Mouse (Mus musculus): ENCODE data around the gene Defb19. TPM values are rescaled to one million over a fixed set of nuclear protein-coding genes. Genes with fewer than 3 reads are reported as not detected.

Gene Defb19
- total RNA-seq, 1 experiment: not detected

DNA sequence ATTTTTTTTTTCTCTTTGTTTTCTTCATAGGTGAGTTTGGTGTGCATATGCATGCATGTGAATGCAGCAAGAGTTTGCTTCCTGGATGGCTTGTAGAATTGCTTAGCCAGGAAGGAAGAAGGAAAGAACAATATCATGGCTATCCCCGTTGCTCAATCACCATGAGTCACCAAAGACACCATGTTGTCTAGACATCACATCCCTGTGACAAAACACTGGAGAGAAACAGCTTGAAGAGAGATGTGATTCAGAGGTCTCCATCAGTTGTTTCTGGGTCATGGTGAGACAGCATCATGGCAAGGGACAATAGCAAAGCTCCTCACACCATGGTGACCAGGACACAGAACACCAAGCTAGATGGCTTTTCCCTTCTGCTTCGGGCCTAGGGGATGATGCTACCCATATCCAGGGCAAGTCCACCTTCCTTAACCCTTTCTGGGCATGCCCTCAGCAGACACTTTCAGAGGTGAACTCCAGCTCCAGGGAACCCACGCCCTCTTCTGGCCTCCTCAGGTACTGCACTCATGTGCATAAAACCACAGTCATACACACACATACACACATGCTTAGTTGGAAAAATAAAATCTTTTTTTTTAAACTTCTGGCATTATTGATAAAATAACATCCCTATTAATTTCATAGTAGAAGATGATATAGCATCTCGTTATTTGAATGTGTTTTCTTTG is 21.3 kb upstream of the Defb19 start:
- Histone ChIP-seq H3K4me1 (ENCODE audit: control insufficient read depth in 2 of 2, insufficient read depth in 2 of 2, low read length in 2 of 2, poor library complexity in 1 of 2) (peaks cover 0 to 2% of the 10 kb centered on the region in 2 experiments; a peak in 1 of 4 replicates), H3K9me3 (ENCODE audit: control insufficient read depth, insufficient read depth, low read depth, low read length) (no peaks in the 10 kb centered on the region), H3K36me3 (ENCODE audit: control insufficient read depth, insufficient read depth, low read length, poor library complexity, severe bottlenecking) (no peaks in the 10 kb centered on the region), H3K4me3 (ENCODE audit: insufficient read depth in 1 of 2, low read depth in 1 of 2, low read length in 2 of 2, poor library complexity in 1 of 2, severe bottlenecking in 1 of 2) (no peak overlapping the region), H3K9ac (ENCODE audit: insufficient read depth, low read depth, low read length, poor library complexity, severe bottlenecking) (no peak overlapping the region), H3K27ac (ENCODE audit: insufficient read depth, low read depth, low read length, poor library complexity, severe bottlenecking) (no peak overlapping the region)
- TF ChIP-seq ZNF384 (IDR thresholded peaks at IDR 0.05; ENCODE audit: low read depth, low read length): no peak
- no peak for TF ChIP-seq MAFK (IDR thresholded peaks at IDR 0.05; ENCODE audit: insufficient read depth, low read depth, low read length)
- no peak for TF ChIP-seq ZC3H11A (IDR thresholded peaks at IDR 0.05; ENCODE audit: borderline replicate concordance, low read depth, low read length)
- TF ChIP-seq CHD2 (IDR thresholded peaks at IDR 0.05; ENCODE audit: low read depth, low read length): no peak
- no peak for TF ChIP-seq HCFC1 (IDR thresholded peaks at IDR 0.05; ENCODE audit: borderline replicate concordance, insufficient read depth, low read length)
- DNase-seq (ENCODE audit: low read depth, low spot score): no peak
- in situ Hi-C loops (cut with MboI; ENCODE audit: low sequenced_read_pairs in 2 of 2, unreplicated experiment in 2 of 2): no loop called here

DNA sequence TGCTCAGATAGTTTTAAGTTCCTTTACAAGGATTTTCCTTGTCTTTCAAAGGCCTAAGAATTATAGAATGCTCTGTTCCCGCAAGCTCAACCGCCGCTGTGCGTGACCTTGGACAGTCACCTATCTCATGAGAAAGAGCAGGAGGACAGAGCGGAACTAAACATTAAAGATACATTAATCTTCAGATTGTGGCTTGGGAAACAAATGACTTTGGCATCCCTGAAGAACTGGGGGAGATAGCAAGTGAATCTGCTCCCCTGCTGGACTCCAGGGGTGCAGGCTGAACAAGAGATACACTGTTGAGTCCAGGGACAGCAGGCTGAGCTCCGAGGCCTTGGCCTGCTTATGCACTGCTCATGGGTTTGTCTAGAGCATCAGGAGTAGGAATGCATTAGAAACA is 20.0 kb upstream of the Defb19 start:
- H3K9ac ChIP-seq (ENCODE audit: insufficient read depth, low read depth, low read length, poor library complexity, severe bottlenecking): no peak overlapping the region
- no peak overlapping the region for H3K27ac ChIP-seq (ENCODE audit: insufficient read depth, low read depth, low read length, poor library complexity, severe bottlenecking)
- H3K9me3 ChIP-seq (ENCODE audit: control insufficient read depth, insufficient read depth, low read depth, low read length): no peaks in the 10 kb centered on the region
- DNase-seq (ENCODE audit: low read depth, low spot score): no peak
- no peak overlapping the region for H3K4me3 ChIP-seq (ENCODE audit: insufficient read depth in 1 of 2, low read depth in 1 of 2, low read length in 2 of 2, poor library complexity in 1 of 2, severe bottlenecking in 1 of 2)
- in situ Hi-C loops (cut with MboI; ENCODE audit: low sequenced_read_pairs in 2 of 2, unreplicated experiment in 2 of 2): no loop called here
- H3K36me3 ChIP-seq (ENCODE audit: control insufficient read depth, insufficient read depth, low read length, poor library complexity, severe bottlenecking): no peaks in the 10 kb centered on the region
- TF ChIP-seq ZNF384 (IDR thresholded peaks at IDR 0.05; ENCODE audit: low read depth, low read length) (no peak), MAFK (IDR thresholded peaks at IDR 0.05; ENCODE audit: insufficient read depth, low read depth, low read length) (no peak), HCFC1 (IDR thresholded peaks at IDR 0.05; ENCODE audit: borderline replicate concordance, insufficient read depth, low read length) (no peak), ZC3H11A (IDR thresholded peaks at IDR 0.05; ENCODE audit: borderline replicate concordance, low read depth, low read length) (no peak), CHD2 (IDR thresholded peaks at IDR 0.05; ENCODE audit: low read depth, low read length) (no peak)
- H3K4me1 ChIP-seq (ENCODE audit: control insufficient read depth in 2 of 2, insufficient read depth in 2 of 2, low read length in 2 of 2, poor library complexity in 1 of 2): peaks cover 0 to 2% of the 10 kb centered on the region in 2 experiments; a peak in 1 of 4 replicates

DNA sequence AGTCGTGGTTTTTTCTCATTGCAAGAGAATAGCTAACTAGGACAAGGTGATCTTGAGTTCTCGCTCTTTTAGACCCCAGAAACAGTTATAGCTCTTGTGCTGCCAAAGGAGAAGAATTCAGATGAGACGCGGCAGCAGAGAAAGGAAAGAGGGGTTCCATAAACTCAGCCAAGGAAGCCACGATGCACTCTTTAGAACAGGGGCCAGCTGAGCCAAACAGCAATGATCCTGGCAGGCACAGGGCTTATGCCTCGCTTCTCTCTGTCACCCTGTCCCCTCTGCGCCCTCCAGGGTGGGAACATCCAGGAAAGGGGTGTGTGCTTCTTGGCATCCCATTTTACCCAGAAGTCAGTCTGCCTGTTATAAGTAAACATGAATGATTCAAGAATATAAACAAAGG is 19.2 kb upstream of the Defb19 start, which contains the start of gene Defb45:
TSS of gene Defb45 (minus strand) at position 101 of the 400 bp plus-strand sequence.
- no peaks in the 10 kb centered on the region for H3K36me3 ChIP-seq (ENCODE audit: control insufficient read depth, insufficient read depth, low read length, poor library complexity, severe bottlenecking)
- in situ Hi-C loops (cut with MboI; ENCODE audit: low sequenced_read_pairs in 2 of 2, unreplicated experiment in 2 of 2): no loop called here
- H3K9me3 ChIP-seq (ENCODE audit: control insufficient read depth, insufficient read depth, low read depth, low read length): no peaks in the 10 kb centered on the region
- no peak within 1 kb of the TSS for H3K9ac ChIP-seq (ENCODE audit: insufficient read depth, low read depth, low read length, poor library complexity, severe bottlenecking)
- H3K4me1 ChIP-seq (ENCODE audit: control insufficient read depth in 2 of 2, insufficient read depth in 2 of 2, low read length in 2 of 2, poor library complexity in 1 of 2): peaks cover 0 to 2% of the 10 kb centered on the region in 2 experiments; a peak in 1 of 4 replicates
- H3K27ac ChIP-seq (ENCODE audit: insufficient read depth, low read depth, low read length, poor library complexity, severe bottlenecking): no peak within 1 kb of the TSS
- TF ChIP-seq ZC3H11A (IDR thresholded peaks at IDR 0.05; ENCODE audit: borderline replicate concordance, low read depth, low read length) (no peak), MAFK (IDR thresholded peaks at IDR 0.05; ENCODE audit: insufficient read depth, low read depth, low read length) (no peak), CHD2 (IDR thresholded peaks at IDR 0.05; ENCODE audit: low read depth, low read length) (no peak), ZNF384 (IDR thresholded peaks at IDR 0.05; ENCODE audit: low read depth, low read length) (no peak), HCFC1 (IDR thresholded peaks at IDR 0.05; ENCODE audit: borderline replicate concordance, insufficient read depth, low read length) (no peak)
- DNase-seq (ENCODE audit: low read depth, low spot score): no peak
- no peak within 1 kb of the TSS for H3K4me3 ChIP-seq (ENCODE audit: insufficient read depth in 1 of 2, low read depth in 1 of 2, low read length in 2 of 2, poor library complexity in 1 of 2, severe bottlenecking in 1 of 2)

DNA sequence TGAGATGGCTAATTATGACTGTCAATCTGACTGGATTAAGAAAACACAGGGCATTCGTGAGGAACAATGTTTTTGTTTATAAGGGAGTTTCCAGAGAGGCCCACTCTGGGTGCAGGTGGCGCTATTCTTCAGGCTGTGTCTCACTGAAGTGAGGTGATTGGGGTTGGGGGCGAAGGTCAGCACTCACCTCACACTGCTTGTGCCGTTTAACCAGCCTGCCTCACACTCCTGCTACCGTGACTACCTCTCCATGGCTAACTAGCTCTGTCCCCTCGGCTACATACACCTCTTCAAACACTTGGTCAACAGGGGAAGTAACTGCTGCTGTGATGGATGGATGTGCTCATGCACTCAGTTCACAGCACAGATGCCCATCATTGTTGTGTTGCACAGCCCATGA is 8.9 kb upstream of the Defb19 start:
- H3K4me1 ChIP-seq (ENCODE audit: control insufficient read depth in 2 of 2, insufficient read depth in 2 of 2, low read length in 2 of 2, poor library complexity in 1 of 2): no peaks in the 10 kb centered on the region
- no peak overlapping the region for H3K27ac ChIP-seq (ENCODE audit: insufficient read depth, low read depth, low read length, poor library complexity, severe bottlenecking)
- H3K36me3 ChIP-seq (ENCODE audit: control insufficient read depth, insufficient read depth, low read length, poor library complexity, severe bottlenecking): no peaks in the 10 kb centered on the region
- H3K4me3 ChIP-seq (ENCODE audit: insufficient read depth in 1 of 2, low read depth in 1 of 2, low read length in 2 of 2, poor library complexity in 1 of 2, severe bottlenecking in 1 of 2): no peak overlapping the region
- in situ Hi-C loops (cut with MboI; ENCODE audit: low sequenced_read_pairs in 2 of 2, unreplicated experiment in 2 of 2): no loop called here
- no peaks in the 10 kb centered on the region for H3K9me3 ChIP-seq (ENCODE audit: control insufficient read depth, insufficient read depth, low read depth, low read length)
- no peak overlapping the region for H3K9ac ChIP-seq (ENCODE audit: insufficient read depth, low read depth, low read length, poor library complexity, severe bottlenecking)
- DNase-seq (ENCODE audit: low read depth, low spot score): no peak
- TF ChIP-seq ZNF384 (IDR thresholded peaks at IDR 0.05; ENCODE audit: low read depth, low read length) (no peak), HCFC1 (IDR thresholded peaks at IDR 0.05; ENCODE audit: borderline replicate concordance, insufficient read depth, low read length) (no peak), CHD2 (IDR thresholded peaks at IDR 0.05; ENCODE audit: low read depth, low read length) (no peak), MAFK (IDR thresholded peaks at IDR 0.05; ENCODE audit: insufficient read depth, low read depth, low read length) (no peak), ZC3H11A (IDR thresholded peaks at IDR 0.05; ENCODE audit: borderline replicate concordance, low read depth, low read length) (no peak)

Measured in ES-E14 (cell line).